Mouse (Mus musculus) spleen, adult 2 months (tissue): ENCODE measurements around the gene Ap2s1. TPM values are rescaled to one million over a fixed set of nuclear protein-coding genes. Genes with fewer than 3 reads are reported as not detected.

ENCODE experiments used
- DNase-seq, 2 experiments: peaks; one replicate each; pipeline versions ENCODE4 v3.0.0 to v3.0.0-alpha.2; 2012 to 2021; ENCODE audit warnings: low spot score in 2 of 2, low read depth in 1 of 2
- H3K27ac ChIP-seq: fragments of 200-500 bp; 2 replicates; pipeline ENCODE4 v1.5.1; 2012; ENCODE audit warnings: low read length, inconsistent platforms; ENCODE audit not compliant: insufficient read depth
- H3K27me3 ChIP-seq: fragments of 200-500 bp; 2 replicates; pipeline ENCODE4 v1.6.1; 2012; ENCODE audit warnings: mild to moderate bottlenecking, moderate library complexity, low read length, inconsistent platforms; ENCODE audit not compliant: control insufficient read depth, insufficient read depth
- H3K36me3 ChIP-seq: fragments of 200-500 bp; 2 replicates; pipeline ENCODE4 v1.6.1; 2012; ENCODE audit warnings: mild to moderate bottlenecking, low read length, inconsistent platforms; ENCODE audit not compliant: control insufficient read depth, insufficient read depth
- H3K4me1 ChIP-seq: fragments of 200-500 bp; 2 replicates; pipeline ENCODE4 v1.6.1; 2011; ENCODE audit warnings: inconsistent platforms; ENCODE audit not compliant: control insufficient read depth, insufficient read depth, insufficient read length
- H3K4me3 ChIP-seq: fragments of 200-500 bp; 2 replicates; pipeline ENCODE4 v1.5.1; 2011; ENCODE audit warnings: mild to moderate bottlenecking, inconsistent platforms; ENCODE audit not compliant: insufficient read depth, insufficient read length; ENCODE audit errors: extremely low read depth
- CTCF ChIP-seq: fragments of 200-500 bp; IDR thresholded peaks from 2 replicates; pipeline ENCODE4 v1.5.1; 2011; ENCODE audit warnings: mild to moderate bottlenecking, inconsistent platforms; ENCODE audit not compliant: insufficient read depth, insufficient read length, insufficient replicate concordance; ENCODE audit errors: extremely low read depth
- POLR2A ChIP-seq: fragments of 200-500 bp; IDR thresholded peaks from 2 replicates; pipeline ENCODE4 v1.6.1; 2011; ENCODE audit warnings: low read depth, low read length, inconsistent platforms
- WGBS: fragments of 180-500 bp; shearing (Covaris S2); methylation state at CpG from one replicate; pipeline ENCODE4 v1.1.7; 2018; 5-methylcytosine and 5-hydroxymethylcytosine counted together
- polyA plus RNA-seq: library from polyadenylated mRNA; depleted of rRNA; stranded (reverse); fragments of >200 nt; gene quantifications from 2 replicates; pipeline ENCODE4 v1.2.3, GENCODE M21; 2012; rRNA removed

Gene Ap2s1
- polyA plus RNA-seq, 1 experiment = 159 TPM

DNA sequence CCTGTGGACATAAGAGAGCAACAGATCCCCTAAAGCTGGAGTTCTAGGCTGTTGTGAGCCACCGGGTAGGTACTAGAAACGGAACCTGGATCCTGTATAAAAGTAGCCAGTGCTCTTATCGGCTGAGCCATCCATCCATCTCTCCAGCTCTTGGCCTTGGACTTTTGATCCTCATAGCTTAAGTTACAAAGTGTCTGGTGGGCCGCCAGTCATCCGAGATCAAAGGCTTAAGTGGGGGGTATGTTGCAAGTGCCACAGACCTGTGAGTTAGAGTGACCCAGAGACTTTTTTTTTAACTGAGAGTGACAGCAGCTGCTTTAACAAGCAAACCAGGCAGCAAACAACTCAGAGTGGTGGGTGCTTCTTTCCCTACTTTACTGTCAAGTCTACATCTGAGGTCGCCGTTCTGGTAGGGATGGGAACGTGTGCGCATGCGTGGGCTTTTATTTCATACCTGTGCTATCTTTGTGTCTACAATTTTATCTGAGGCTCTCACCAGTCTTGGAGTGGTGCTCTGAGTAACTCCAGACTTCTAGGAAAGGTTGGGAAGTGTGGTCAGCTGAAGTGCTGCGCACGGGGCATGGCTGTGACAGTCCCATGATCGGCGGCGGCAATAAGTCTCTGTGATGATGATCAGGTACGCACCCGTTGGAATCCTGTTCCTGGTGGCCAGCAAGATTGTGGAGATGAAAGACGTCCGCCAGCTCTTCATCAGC, 55.0 kb downstream of the Ap2s1 start:
- DNase-seq = no peak
- peaks cover 43% of the 10 kb centered on the region for H3K36me3 ChIP-seq
- no peak for TF ChIP-seq POLR2A
- TF ChIP-seq CTCF = no peak
- H3K4me3 ChIP-seq = no peak overlapping the region
- whole genome bisulfite sequencing = 97% methylated on average over 19 of the region's 19 CpGs
- no peaks in the 10 kb centered on the region for H3K27me3 ChIP-seq
- H3K27ac ChIP-seq = no peak overlapping the region
- H3K4me1 ChIP-seq = no peaks in the 10 kb centered on the region

GRCm38 (mm10) chr7:16794886-16795285, 56.7 kb downstream of the Ap2s1 start:
- H3K36me3 ChIP-seq = peaks cover 38% of the 10 kb centered on the region
- H3K27me3 ChIP-seq = no peaks in the 10 kb centered on the region
- H3K4me3 ChIP-seq = no peak overlapping the region
- DNase-seq = no peak
- no peaks in the 10 kb centered on the region for H3K4me1 ChIP-seq
- 84% methylated on average over 5 of the region's 5 CpGs for WGBS
- H3K27ac ChIP-seq = no peak overlapping the region
- TF ChIP-seq CTCF (no peak), POLR2A (no peak)

Other genes with a start within 250 kb of the Ap2s1 start
- gene Arhgap35, start 123.4 kb upstream of the Ap2s1 start, polyA plus RNA-seq = 5.6 and 6.4 TPM in 2 replicates
- gene Ceacam15, start 62.7 kb upstream of the Ap2s1 start, polyA plus RNA-seq = not detected in 2 replicates
- not detected in 2 replicates for gene Ceacam9, start 16.5 kb upstream of the Ap2s1 start, polyA plus RNA-seq
- gene Slc1a5, start 42.9 kb downstream of the Ap2s1 start, polyA plus RNA-seq = 152 and 243 TPM in 2 replicates
- 121 and 148 TPM in 2 replicates for gene Strn4, start 77.5 kb downstream of the Ap2s1 start, polyA plus RNA-seq
- 28.6 and 36.1 TPM in 2 replicates for gene Fkrp, start 78.3 kb downstream of the Ap2s1 start, polyA plus RNA-seq
- gene Prkd2, start 104.5 kb downstream of the Ap2s1 start, polyA plus RNA-seq = 183 and 205 TPM in 2 replicates
- gene Dact3, start 136.9 kb downstream of the Ap2s1 start, polyA plus RNA-seq = 9.2 and 18.1 TPM in 2 replicates
- gene Gng8, start 153.4 kb downstream of the Ap2s1 start, polyA plus RNA-seq = 7.9 and 8.6 TPM in 2 replicates
- gene Ptgir, start 168.1 kb downstream of the Ap2s1 start, polyA plus RNA-seq = 9.2 and 14.9 TPM in 2 replicates
- gene Calm3, start 185.7 kb downstream of the Ap2s1 start, polyA plus RNA-seq = 166 and 198 TPM in 2 replicates
- gene Pnmal2, start 206.3 kb downstream of the Ap2s1 start, polyA plus RNA-seq = 1.3 and 2.0 TPM in 2 replicates
- gene Pnmal1, start 221.3 kb downstream of the Ap2s1 start, polyA plus RNA-seq = not detected in 2 replicates
- gene Gm42372, start 244.7 kb downstream of the Ap2s1 start, polyA plus RNA-seq = 0.40 and 0.42 TPM in 2 replicates